Mouse (Mus musculus) megakaryocyte, embryonic 14.5 days (primary cell): ENCODE results near the gene AC109138.7. TPM values are rescaled to one million over a fixed set of nuclear protein-coding genes. Genes with fewer than 3 reads are reported as not detected.
A peak's percentile ranks its signal among the peaks of the same experiment; 100 is the strongest.

Experiments used
- H3K27me3 ChIP-seq: replicated peaks from 2 replicates; pipeline ENCODE3; 2012; ENCODE audit warnings: inconsistent platforms
- H3K36me3 ChIP-seq: replicated peaks from 2 replicates; pipeline ENCODE3; 2012; ENCODE audit warnings: low read length, inconsistent platforms, mixed read lengths
- H3K4me1 ChIP-seq: 2 replicates; pipeline ENCODE4 v1.6.1; 2012; ENCODE audit warnings: inconsistent platforms
- H3K4me3 ChIP-seq: replicated peaks from 2 replicates; pipeline ENCODE3; 2012; ENCODE audit warnings: moderate library complexity, mild to moderate bottlenecking, inconsistent platforms
- H3K9me3 ChIP-seq: 2 replicates; pipeline ENCODE4 v1.6.1; 2012; ENCODE audit warnings: inconsistent platforms
- FLI1 ChIP-seq: IDR thresholded peaks from 2 replicates; pipeline ENCODE4 v1.6.1; 2012; ENCODE audit warnings: low read length, inconsistent platforms, mixed read lengths
- GATA1 ChIP-seq: IDR thresholded peaks from 3 replicates; pipeline ENCODE4 v1.6.1; 2012; ENCODE audit warnings: mixed read lengths, low read length, inconsistent platforms, borderline replicate concordance
- polyA plus RNA-seq: library from polyadenylated mRNA; stranded (reverse); fragments of >175 nt; gene quantifications from 2 replicates; pipeline ENCODE4 v1.2.3, GENCODE M21; 2012; ENCODE audit warnings: low replicate concordance; ENCODE audit not compliant: insufficient read depth

Gene AC109138.7
- polyA plus RNA-seq, 1 experiment: 73.0 TPM

- Histone ChIP-seq H3K4me3 (no peak within 1 kb of the TSS), H3K36me3 (no peaks in the 10 kb centered on the region), H3K9me3 (no peaks in the 10 kb centered on the region), H3K27me3 (peaks cover 12% of the 10 kb centered on the region), H3K4me1 (peaks cover 58% of the 10 kb centered on the region)
- TF ChIP-seq GATA1 (no peak), FLI1 (no peak)
Observed at GRCm38 (mm10) chr19:4175368-4175947, 38.7 kb upstream of the AC109138.7 start, which contains the start of gene Carns1. Gene Carns1, minus strand, starts transcription at chr19:4175479.

- Histone ChIP-seq H3K36me3 (peaks cover 20% of the 10 kb centered on the region), H3K4me3 (no peak overlapping the region), H3K9me3 (no peaks in the 10 kb centered on the region), H3K27me3 (peaks cover 11% of the 10 kb centered on the region), H3K4me1 (peaks cover 58% of the 10 kb centered on the region)
- TF ChIP-seq FLI1 (no peak), GATA1 (no peak)
Observed at GRCm38 (mm10) chr19:4180411-4180810, 33.7 kb upstream of the AC109138.7 start.

GRCm38 (mm10) chr19:4181892-4182291, 32.3 kb upstream of the AC109138.7 start:
- Histone ChIP-seq H3K36me3 (peaks cover 22% of the 10 kb centered on the region), H3K9me3 (no peaks in the 10 kb centered on the region), H3K4me1 (peaks cover 65% of the 10 kb centered on the region), H3K4me3 (no peak overlapping the region), H3K27me3 (peaks cover 3% of the 10 kb centered on the region)
- TF ChIP-seq FLI1 (no peak), GATA1 (no peak)

GRCm38 (mm10) chr19:4183689-4184088, 30.5 kb upstream of the AC109138.7 start:
- Histone ChIP-seq H3K4me1 (peaks cover 77% of the 10 kb centered on the region), H3K27me3 (peaks cover 2% of the 10 kb centered on the region)

GRCm38 (mm10) chr19:4184976-4185975, 28.9 kb upstream of the AC109138.7 start:
- no peak for TF ChIP-seq FLI1
- no peak for TF ChIP-seq GATA1
- H3K9me3 ChIP-seq: no peaks in the 10 kb centered on the region
- H3K4me1 ChIP-seq: peaks cover 89% of the 10 kb centered on the region
- H3K36me3 ChIP-seq: peaks cover 47% of the 10 kb centered on the region
- peaks cover 2% of the 10 kb centered on the region for H3K27me3 ChIP-seq
- H3K4me3 ChIP-seq: peak overlapping the region; percentile 89

More at GRCm38 (mm10) chr19:4183689-4184088, 30.5 kb upstream of the AC109138.7 start:
- Histone ChIP-seq H3K36me3 (peaks cover 37% of the 10 kb centered on the region), H3K9me3 (no peaks in the 10 kb centered on the region), H3K4me3 (no peak overlapping the region)
- no peak for TF ChIP-seq GATA1
- TF ChIP-seq FLI1: no peak

- TF ChIP-seq FLI1 (no peak), GATA1 (no peak)
- Histone ChIP-seq H3K9me3 (no peaks in the 10 kb centered on the region), H3K4me3 (no peak overlapping the region), H3K36me3 (peaks cover 45% of the 10 kb centered on the region), H3K4me1 (peaks cover 89% of the 10 kb centered on the region), H3K27me3 (no peaks in the 10 kb centered on the region)
Observed at GRCm38 (mm10) chr19:4187303-4187702, 26.9 kb upstream of the AC109138.7 start.

GRCm38 (mm10) chr19:4189051-4189620, 25.0 kb upstream of the AC109138.7 start:
- H3K27me3 ChIP-seq: no peaks in the 10 kb centered on the region
- no peaks in the 10 kb centered on the region for H3K9me3 ChIP-seq
- no peak overlapping the region for H3K4me3 ChIP-seq
- H3K4me1 ChIP-seq: peaks cover 88% of the 10 kb centered on the region
- TF ChIP-seq GATA1: no peak
- TF ChIP-seq FLI1: no peak
- peaks cover 47% of the 10 kb centered on the region for H3K36me3 ChIP-seq

GRCm38 (mm10) chr19:4190831-4191334, 23.3 kb upstream of the AC109138.7 start, which contains the start of gene Tbc1d10c:
Gene Tbc1d10c, minus strand, starts transcription at chr19:4191284.
- Histone ChIP-seq H3K4me1 (peaks cover 88% of the 10 kb centered on the region), H3K9me3 (no peaks in the 10 kb centered on the region), H3K36me3 (peaks cover 60% of the 10 kb centered on the region), H3K4me3 (peak within 1 kb of the TSS; percentile 98), H3K27me3 (no peaks in the 10 kb centered on the region)
- no peak for TF ChIP-seq GATA1
- no peak for TF ChIP-seq FLI1

GRCm38 (mm10) chr19:4191528-4192250, 22.5 kb upstream of the AC109138.7 start, which contains the start of gene Ppp1ca:
Gene Ppp1ca, plus strand, starts transcription at chr19:4192065.
- peak within 1 kb of the TSS; percentile 98 for H3K4me3 ChIP-seq
- H3K4me1 ChIP-seq: peaks cover 88% of the 10 kb centered on the region
- peaks cover 68% of the 10 kb centered on the region for H3K36me3 ChIP-seq
- H3K27me3 ChIP-seq: no peaks in the 10 kb centered on the region
- TF ChIP-seq FLI1 (no peak), GATA1 (no peak)
- H3K9me3 ChIP-seq: no peaks in the 10 kb centered on the region
